Mouse (Mus musculus) splenic B cell, adult 2 months (primary cell): ENCODE results near the gene Fbxw8.

Source experiments
- DNase-seq: peaks from one replicate; pipeline ENCODE4 v3.0.0-alpha.2; 2011; ENCODE audit warnings: low read depth, low spot score
- H3K27me3 ChIP-seq: 2 replicates; pipeline ENCODE4 v1.6.1; 2012; ENCODE audit warnings: mild to moderate bottlenecking, low read length, moderate library complexity, mixed read lengths; ENCODE audit not compliant: control insufficient read depth, poor library complexity, insufficient read depth, severe bottlenecking
- H3K36me3 ChIP-seq: 2 replicates; pipeline ENCODE4 v1.6.1; 2012; ENCODE audit warnings: mild to moderate bottlenecking, low read length, moderate library complexity, mixed read lengths; ENCODE audit not compliant: control insufficient read depth, poor library complexity, insufficient read depth, severe bottlenecking

Gene Fbxw8

DNA sequence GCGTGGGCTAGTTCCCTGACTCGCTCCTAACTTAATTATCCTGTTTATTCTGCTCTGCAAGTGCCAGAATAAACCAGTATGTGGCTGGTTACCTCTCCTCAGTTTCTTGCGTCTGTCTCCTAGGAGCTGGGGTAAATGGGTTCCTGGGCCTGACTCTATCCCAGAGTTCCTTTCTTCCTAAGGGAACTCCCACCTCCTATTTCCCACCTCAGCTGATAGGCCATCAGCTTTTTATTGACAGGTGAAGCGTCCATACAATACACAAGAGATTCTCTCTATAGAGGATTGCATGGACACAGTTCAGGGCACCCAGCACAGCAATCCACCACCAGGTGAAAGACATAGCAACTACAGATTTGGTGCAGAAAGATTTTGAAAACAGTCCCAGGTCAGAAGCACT is 111.5 kb downstream of the Fbxw8 start:
- DNase-seq = no peak
- no peaks in the 10 kb centered on the region for H3K27me3 ChIP-seq
- no peaks in the 10 kb centered on the region for H3K36me3 ChIP-seq

DNA sequence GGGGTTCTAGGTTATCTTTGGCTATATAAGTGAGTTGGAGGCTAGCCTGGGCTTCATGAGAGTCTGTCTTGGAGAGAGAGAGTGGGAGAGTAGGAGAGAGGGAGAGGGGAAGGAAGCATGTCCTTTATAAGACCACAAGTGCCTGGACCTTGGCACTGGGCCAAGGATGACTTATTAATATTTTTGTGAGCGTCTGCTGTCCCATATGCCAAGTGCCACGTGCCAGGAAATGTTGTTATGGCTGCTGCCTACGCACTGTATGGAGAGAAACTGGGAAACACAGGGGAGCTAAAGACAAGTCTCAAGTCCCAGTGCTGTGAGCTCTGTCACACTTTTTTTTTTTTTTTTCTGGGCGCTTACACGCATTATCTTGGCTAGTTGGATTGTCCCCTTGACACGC is 112.7 kb downstream of the Fbxw8 start:
- no peaks in the 10 kb centered on the region for H3K27me3 ChIP-seq
- no peaks in the 10 kb centered on the region for H3K36me3 ChIP-seq
- no peak for DNase-seq

DNA sequence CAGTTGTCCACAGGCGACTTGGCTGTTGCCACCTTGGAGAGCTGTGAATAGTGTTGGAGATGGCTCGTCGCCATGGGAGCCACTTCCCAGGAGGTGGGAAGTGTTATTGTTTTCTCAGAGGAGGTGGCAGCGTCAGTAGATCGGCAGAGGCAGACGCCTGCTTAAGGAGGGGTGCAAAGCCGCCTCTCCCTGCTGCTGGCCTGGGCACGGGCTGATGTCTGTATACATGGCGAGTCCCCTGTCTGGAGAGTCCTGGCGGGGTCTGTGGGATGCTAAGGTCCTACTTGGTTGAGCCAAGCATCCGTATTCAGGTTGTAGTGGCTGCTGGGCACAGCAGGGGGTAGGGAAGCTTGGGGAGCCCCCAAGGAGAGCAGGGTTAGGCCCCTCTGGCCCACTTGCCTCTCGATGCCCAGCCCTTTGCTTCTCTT is 116.0 kb downstream of the Fbxw8 start:
- DNase-seq = no peak
- H3K27me3 ChIP-seq = no peaks in the 10 kb centered on the region
- no peaks in the 10 kb centered on the region for H3K36me3 ChIP-seq

DNA sequence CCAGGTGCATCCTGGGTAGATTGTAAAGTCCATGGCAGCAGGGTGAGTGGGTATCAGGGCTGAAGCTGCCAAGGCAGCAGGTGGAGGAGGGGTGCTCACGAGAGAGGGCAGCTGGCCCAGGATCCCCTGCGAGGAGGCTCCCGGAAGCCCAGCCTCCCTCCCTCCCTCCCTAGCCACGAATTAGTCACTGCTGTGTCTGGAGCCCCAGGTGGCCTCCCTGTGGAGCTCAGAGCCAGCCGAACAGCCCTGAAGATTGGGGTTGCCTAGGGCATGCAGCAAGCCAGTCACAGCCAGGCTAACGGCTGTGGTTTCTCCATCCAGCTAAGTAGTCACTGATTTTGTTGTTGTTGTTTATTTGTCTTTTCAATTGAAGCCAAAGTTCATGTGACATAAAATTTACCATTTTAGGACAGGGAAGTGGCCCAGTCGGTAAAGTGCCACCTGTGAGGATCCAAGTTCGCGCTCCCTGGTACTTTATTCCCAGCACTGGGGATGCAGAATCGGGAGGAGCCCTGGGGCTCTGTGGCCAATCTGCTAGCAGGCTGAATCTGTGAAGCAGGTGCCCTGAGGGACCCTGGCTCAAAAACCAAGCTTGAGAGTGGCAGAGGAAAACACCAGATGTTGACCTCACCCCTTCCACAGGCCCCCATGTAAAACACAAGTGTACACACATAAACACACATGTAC is 117.3 kb downstream of the Fbxw8 start:
- no peaks in the 10 kb centered on the region for H3K36me3 ChIP-seq
- DNase-seq = no peak

DNA sequence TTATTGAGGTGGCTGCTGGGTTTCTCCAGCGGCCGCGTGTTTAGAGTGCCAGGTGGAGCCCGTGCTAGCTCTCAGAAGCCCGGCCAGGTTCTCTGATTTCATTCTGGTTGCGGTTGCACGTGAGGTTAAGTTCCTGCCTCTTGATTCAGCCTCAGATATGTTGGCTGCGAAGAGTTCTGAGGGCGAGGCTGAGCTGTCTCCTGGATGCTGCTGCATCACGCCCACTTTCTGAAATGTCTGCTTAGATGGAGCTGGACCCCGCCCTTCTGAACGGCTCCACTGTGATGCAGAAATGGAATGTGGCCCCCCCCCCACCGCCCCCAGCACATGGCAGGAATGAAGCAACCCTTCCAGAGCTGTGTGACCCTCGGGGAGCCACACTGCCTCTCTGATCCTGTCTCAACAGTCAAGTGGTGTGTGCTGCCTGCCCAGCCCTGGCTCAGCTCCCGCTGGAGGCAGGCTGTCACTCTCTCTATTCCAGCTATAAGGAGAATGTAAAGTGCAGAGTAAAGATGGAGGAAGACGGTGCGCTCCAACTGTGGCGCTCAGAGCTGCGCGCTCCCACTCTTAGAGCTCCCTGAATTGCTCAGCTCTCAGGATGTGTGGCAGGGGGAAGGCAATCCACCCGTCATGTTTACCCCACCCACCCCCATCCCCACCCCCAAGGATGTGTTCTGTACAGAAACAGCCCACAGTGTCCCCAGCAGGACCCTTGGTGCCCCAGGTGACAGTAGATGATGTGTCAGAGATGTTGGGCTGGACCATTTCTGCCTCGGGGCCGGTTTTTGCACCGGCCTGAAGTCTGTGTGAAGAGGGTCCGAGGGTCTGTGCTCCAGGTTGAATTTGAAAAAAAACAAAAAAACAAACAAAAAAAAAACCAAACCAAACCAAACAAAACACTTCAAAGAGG is 118.1 kb downstream of the Fbxw8 start:
- no peak for DNase-seq
- H3K27me3 ChIP-seq = no peaks in the 10 kb centered on the region
- no peaks in the 10 kb centered on the region for H3K36me3 ChIP-seq

More for the DNA sequence above, 117.3 kb downstream of the Fbxw8 start:
- H3K27me3 ChIP-seq = no peaks in the 10 kb centered on the region

DNA sequence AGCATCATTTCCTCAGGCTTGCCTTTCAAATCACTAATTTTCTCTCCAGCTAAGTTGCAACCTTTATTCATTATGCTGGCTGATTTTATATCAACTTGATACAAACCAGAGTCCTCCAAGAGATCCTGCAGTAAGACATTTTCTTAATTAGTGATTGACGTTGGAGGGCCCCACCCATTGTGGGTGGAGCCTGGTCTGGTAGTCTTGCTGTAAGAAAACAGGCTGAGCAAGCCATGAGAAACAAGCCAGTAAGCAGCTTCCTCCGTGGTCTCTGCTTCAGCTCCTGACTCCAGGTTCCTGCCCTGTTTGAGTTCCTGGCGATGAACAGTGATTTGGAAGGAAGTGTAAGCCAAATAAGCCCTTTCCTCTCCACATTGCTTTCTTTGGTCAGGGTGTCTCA is 119.5 kb downstream of the Fbxw8 start:
- no peaks in the 10 kb centered on the region for H3K36me3 ChIP-seq
- DNase-seq = no peak
- no peaks in the 10 kb centered on the region for H3K27me3 ChIP-seq

DNA sequence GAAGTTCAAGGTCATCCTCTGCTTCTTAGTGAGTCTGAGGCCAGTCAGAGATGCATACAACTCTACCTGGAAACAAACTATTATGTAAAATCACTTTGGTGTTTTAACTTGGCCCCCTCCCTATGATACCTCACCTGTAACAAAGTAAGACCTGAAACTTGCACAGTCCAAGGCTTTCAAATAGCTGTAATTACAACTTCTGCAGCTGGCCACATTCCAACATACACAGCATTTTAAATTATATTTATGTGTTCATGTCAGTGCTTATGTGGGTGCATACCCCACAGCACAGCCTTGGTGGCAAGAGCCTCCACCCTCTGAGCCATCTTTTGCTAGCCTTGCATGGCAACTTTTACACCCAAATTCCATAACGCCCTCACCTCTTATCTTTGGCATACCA is 120.6 kb downstream of the Fbxw8 start:
- Histone ChIP-seq H3K36me3 (no peaks in the 10 kb centered on the region), H3K27me3 (no peaks in the 10 kb centered on the region)
- DNase-seq = no peak

DNA sequence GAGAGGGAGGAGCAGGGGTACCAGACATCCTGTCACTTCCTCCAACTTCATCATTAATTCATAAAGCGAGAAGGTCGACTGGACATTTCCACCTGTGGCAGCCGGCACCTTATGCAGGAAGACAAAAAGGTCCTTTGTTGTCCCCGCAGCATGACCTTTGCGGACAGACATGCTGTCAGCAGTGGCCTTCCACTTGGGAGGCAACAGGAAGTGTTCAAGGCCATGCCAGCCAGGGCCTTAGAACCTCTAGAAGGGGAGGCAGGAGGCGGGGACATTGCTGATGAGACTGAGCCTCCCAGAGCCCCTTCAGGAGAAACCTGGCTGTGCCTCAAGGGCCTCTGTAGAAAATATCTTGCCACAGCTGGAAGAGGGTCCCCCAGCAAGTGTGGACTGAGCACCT is 121.5 kb downstream of the Fbxw8 start:
- no peak for DNase-seq
- no peaks in the 10 kb centered on the region for H3K36me3 ChIP-seq
- H3K27me3 ChIP-seq = no peaks in the 10 kb centered on the region

DNA sequence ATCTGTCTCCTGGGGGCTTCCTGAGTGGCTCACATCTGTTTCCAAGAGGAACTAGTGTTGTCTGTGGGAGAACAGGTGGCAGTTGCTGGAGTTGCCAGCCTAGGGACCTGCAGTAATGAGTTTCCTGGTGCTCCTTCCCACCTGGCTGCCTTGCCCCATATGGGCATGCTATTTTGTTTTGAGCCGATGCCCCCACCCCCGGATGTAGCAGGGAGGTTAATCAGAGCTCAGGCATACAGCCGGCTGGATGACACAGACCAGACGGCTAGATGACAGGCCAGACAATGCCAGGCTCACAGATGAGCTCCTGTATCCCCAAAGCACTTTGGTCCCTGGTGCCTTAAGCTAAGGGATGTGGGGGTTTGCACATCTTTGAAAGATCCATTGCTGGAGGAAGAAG is 121.9 kb downstream of the Fbxw8 start:
- no peaks in the 10 kb centered on the region for H3K36me3 ChIP-seq
- H3K27me3 ChIP-seq = no peaks in the 10 kb centered on the region
- no peak for DNase-seq

DNA sequence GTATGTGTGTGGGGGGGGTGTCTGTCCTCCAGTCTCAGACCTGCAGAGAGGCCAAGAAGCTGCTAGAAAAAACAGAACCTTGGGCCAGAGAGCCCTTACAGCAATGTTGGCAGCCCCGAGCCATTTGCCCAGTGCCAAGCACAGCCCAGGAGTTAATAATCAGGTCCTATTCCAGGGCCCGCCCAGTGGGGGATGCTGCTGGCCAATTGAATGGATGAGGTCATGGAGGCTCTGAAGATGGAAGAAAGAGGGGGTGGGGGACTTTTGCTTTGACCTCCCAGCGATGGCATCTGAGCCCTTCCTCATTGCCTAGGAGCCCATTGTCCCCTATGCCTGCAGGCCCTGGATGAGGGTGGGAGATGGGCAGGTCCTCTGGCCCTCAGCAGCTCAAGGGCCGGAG is 123.8 kb downstream of the Fbxw8 start:
- Histone ChIP-seq H3K27me3 (peaks cover 5% of the 10 kb centered on the region; the same call in 1 of the 2 replicates), H3K36me3 (no peaks in the 10 kb centered on the region)
- DNase-seq = no peak

DNA sequence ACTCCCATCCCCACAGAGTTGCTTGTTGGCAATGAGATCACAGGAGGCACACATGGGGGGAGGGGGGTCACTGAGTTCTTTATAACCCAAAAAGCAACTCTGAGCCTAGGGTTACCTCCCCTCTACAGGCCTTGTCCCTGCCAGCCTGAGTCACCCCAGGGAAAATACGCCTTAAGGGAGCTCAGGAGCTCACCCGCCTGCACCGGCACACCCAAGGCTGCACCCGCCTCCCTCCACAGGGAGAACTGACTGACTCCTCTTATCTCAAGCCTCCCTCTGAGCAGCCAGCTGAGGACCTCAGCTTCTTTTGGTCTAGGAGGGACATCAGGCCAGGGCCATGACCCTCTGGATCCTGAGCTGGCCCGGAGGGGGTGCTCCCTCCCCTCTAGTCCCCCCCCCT is 124.2 kb downstream of the Fbxw8 start:
- peaks cover 5% of the 10 kb centered on the region; the same call in 1 of the 2 replicates for H3K27me3 ChIP-seq
- no peaks in the 10 kb centered on the region for H3K36me3 ChIP-seq
- DNase-seq = no peak

DNA sequence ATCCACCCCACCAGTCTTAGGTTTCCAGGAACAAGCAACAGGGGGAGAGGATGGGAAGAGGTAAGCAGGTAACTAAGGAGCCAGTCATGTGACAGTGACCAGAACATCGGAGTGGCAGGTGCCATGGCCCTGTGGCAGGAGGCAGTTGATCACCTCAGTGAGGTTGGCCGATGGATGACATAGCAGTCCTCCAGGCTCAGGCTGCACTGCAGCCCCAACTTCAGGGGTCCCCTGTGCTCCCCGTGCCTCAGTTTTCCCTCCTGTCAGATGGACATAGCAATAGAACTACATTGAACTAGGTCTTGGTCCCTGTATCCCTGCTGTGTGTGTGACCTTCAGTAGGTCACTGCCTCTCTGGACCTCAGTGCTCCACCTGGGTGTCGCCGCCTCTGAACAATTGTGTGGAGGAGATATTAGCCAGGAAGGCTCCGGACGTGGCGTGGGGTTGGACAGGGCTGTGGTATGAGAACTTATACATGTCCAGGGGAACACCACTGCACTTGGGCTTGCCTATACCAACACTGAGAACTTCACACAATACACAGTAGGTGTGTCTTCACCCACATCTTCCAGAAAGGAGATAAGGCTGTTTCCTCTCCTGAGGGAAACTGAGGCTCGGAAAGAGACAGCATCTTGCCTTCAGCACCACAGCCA is 125.1 kb downstream of the Fbxw8 start:
- DNase-seq = no peak
- Histone ChIP-seq H3K36me3 (no peaks in the 10 kb centered on the region), H3K27me3 (peaks cover 5% of the 10 kb centered on the region; the same call in 1 of the 2 replicates)

DNA sequence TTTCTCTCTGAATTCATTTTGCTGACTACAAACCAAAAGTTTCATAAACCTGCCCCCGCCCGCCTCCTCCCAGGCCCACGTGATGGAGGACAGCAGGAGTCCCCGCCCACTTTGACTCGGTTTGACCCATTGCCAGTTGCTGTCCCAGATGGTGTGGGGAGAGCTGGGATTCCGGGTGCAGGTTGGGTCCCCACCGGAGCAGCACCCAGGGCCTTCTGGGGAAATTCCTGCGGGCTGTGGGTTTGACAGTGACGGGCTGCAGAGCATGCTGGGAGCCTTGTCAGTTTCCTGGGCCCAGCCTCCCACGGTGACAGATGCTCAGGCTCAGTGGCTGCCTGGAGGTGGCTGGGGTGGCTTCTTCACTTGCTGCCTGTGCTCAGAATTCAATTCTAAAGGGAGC is 125.8 kb downstream of the Fbxw8 start:
- Histone ChIP-seq H3K36me3 (no peaks in the 10 kb centered on the region), H3K27me3 (peaks cover 5% of the 10 kb centered on the region; the same call in 1 of the 2 replicates)
- peak; percentile 25 for DNase-seq

DNA sequence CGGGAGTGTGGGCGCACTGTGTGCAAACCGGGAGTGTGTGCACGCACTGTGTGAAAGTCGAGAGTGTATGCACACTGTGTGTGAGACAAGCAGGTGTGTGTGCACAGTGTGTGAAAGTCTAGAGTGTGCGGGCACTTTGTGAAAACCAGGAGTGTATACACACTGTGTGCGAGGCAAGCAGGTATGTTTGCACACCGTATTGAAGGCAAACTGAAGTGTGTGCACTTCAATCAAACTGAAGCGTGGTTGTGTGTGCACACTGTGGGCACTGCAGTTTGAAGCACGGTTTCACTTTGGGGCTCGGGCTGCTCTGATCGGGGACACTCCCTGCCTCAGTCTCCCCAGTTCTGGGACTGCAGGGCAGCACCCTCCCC is 126.2 kb downstream of the Fbxw8 start:
- Histone ChIP-seq H3K36me3 (no peaks in the 10 kb centered on the region), H3K27me3 (peaks cover 5% of the 10 kb centered on the region; the same call in 1 of the 2 replicates)
- DNase-seq = no peak
